Mouse (Mus musculus) intestine, embryonic 15.5 days (tissue): Measurements from ENCODE around the gene Tex9. TPM values are rescaled to one million over a fixed set of nuclear protein-coding genes. Genes with fewer than 3 reads are reported as not detected.
"Not testable (repeated sequence)": the region's sequence is repeated elsewhere in the genome, so short reads cannot be mapped to it uniquely, and the experiment has no call there.

ENCODE experiments used
- ATAC-seq: fragments of 200-750 bp; cut with Nextera tagmentation; 2 replicates; pipeline ENCODE4 v1.8.0; 2017; ENCODE audit warnings: moderate TSS enrichment, moderate library complexity
- H3K27ac ChIP-seq: fragments of 300-500 bp; sonication (generic); 2 replicates; pipeline ENCODE4 v1.5.1; 2015; ENCODE audit warnings: mild to moderate bottlenecking, inconsistent platforms
- H3K27me3 ChIP-seq: fragments of 300-500 bp; sonication (generic); replicated peaks from 2 replicates; pipeline ENCODE4 v1.6.1; 2015; ENCODE audit warnings: inconsistent platforms
- H3K36me3 ChIP-seq: fragments of 300-500 bp; sonication (generic); 2 replicates; pipeline ENCODE4 v1.6.1; 2015; ENCODE audit warnings: inconsistent platforms
- H3K4me1 ChIP-seq: fragments of 300-500 bp; sonication (generic); replicated peaks from 2 replicates; pipeline ENCODE4 v1.6.1; 2015; ENCODE audit warnings: inconsistent platforms
- H3K4me2 ChIP-seq: fragments of 300-500 bp; sonication (generic); replicated peaks from 2 replicates; pipeline ENCODE4 v1.6.1; 2015; ENCODE audit warnings: mild to moderate bottlenecking, inconsistent platforms
- H3K4me3 ChIP-seq: fragments of 300-500 bp; sonication (generic); replicated peaks from 2 replicates; pipeline ENCODE4 v1.5.1; 2015; ENCODE audit warnings: inconsistent platforms
- H3K9ac ChIP-seq: fragments of 300-500 bp; sonication (generic); 2 replicates; pipeline ENCODE4 v1.6.1; 2015; ENCODE audit warnings: inconsistent platforms
- H3K9me3 ChIP-seq: fragments of 300-500 bp; sonication (generic); 2 replicates; pipeline ENCODE4 v1.6.1; 2016; ENCODE audit warnings: inconsistent platforms
- WGBS: fragments of 180-500 bp; shearing (Covaris S2); methylation state at CpG from one replicate; pipeline ENCODE4 v1.1.7; 2015; 5-methylcytosine and 5-hydroxymethylcytosine counted together
- polyA plus RNA-seq: library from polyadenylated mRNA; unstranded; fragments of >200 nt; fragmentation: Nextera tagmentation; extraction: Ambion mirVana; gene quantifications from 2 replicates; pipeline ENCODE4 v1.2.1, GENCODE M21; 2015

Tex9 gene
- polyA plus RNA-seq, 1 experiment from 2014 or later: 21.1 TPM

GRCm38 (mm10) chr9:72475511-72475910 lies 16.5 kb downstream of the Tex9 start:
- 81% methylated on average over 9 of the region's 9 CpGs for WGBS
- no peak overlapping the region for H3K4me3 ChIP-seq
- no peaks in the 10 kb centered on the region for H3K4me1 ChIP-seq
- H3K4me2 ChIP-seq: no peak overlapping the region
- ATAC-seq: no peak
- H3K27ac ChIP-seq: no peak overlapping the region
- H3K9me3 ChIP-seq: no peaks in the 10 kb centered on the region
- H3K27me3 ChIP-seq: no peaks in the 10 kb centered on the region
- H3K9ac ChIP-seq: no peak overlapping the region
- H3K36me3 ChIP-seq: 0 out of 2 replicates have a peak, but pooled peaks cover 3% of the 10 kb centered on the region

GRCm38 (mm10) chr9:72469851-72470250 lies 22.2 kb downstream of the Tex9 start:
- Histone ChIP-seq H3K9me3 (no peaks in the 10 kb centered on the region), H3K27me3 (no peaks in the 10 kb centered on the region), H3K36me3 (no peaks in the 10 kb centered on the region), H3K4me3 (no peak overlapping the region), H3K27ac (no peak overlapping the region), H3K4me1 (no peaks in the 10 kb centered on the region), H3K9ac (no peak overlapping the region), H3K4me2 (no peak overlapping the region)
- no peak for ATAC-seq
- 95% methylated on average over 1 of the region's 1 CpGs for WGBS

GRCm38 (mm10) chr9:72468616-72469015 lies 23.4 kb downstream of the Tex9 start:
- H3K36me3 ChIP-seq: no peaks in the 10 kb centered on the region
- H3K4me2 ChIP-seq: no peak overlapping the region
- H3K9ac ChIP-seq: no peak overlapping the region
- no peaks in the 10 kb centered on the region for H3K27me3 ChIP-seq
- 91% methylated on average over 10 of the region's 10 CpGs for WGBS
- H3K27ac ChIP-seq: no peak overlapping the region
- no peaks in the 10 kb centered on the region for H3K4me1 ChIP-seq
- no peak for ATAC-seq
- no peak overlapping the region for H3K4me3 ChIP-seq
- no peaks in the 10 kb centered on the region for H3K9me3 ChIP-seq

DNA sequence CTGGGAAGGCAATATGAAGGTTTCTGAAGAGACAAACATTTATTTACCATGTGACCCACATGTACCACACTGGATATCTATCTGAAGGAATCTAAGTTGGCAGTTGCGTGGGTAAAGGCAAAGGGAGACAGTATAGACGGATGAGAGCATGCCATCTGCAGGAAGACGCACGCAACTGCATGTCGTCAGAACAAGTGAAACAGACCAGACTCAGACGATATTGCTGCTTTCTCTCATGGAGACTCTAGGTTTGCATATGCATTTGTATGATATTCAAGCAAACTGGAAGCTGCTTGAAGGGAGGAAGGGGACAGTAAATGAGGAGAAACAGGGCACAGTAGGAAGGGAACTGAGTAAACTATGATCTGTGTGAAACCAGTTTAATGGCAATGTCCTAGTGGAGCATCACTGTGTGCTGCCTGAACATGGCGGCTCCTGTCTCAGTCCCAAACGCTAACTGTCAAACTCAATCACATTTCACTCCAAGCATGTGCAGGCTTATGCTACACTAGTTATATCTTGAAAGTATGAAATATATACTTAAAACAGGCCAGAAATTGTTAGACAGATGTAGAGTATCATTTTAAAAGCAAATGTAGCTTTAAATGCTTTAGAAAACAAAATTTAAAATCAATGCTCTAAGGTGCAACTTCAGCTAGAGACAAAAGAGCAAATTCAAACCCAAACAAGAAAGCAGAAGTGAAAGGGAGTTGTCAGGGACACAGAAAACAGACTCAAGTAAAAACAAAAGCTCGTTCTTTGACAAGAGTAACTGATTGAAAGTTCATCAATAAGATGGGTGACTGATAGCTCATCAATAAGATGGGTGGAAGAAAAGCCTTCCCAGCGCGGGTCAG lies 24.2 kb downstream of the Tex9 start:
- H3K36me3 ChIP-seq: no peaks in the 10 kb centered on the region
- no peak overlapping the region for H3K27ac ChIP-seq
- no peak overlapping the region for H3K9ac ChIP-seq
- no peak overlapping the region for H3K4me2 ChIP-seq
- 66% methylated on average over 11 of the region's 11 CpGs for WGBS
- no peak for ATAC-seq
- H3K9me3 ChIP-seq: no peaks in the 10 kb centered on the region
- no peaks in the 10 kb centered on the region for H3K4me1 ChIP-seq
- H3K27me3 ChIP-seq: no peaks in the 10 kb centered on the region
- H3K4me3 ChIP-seq: no peak overlapping the region

DNA sequence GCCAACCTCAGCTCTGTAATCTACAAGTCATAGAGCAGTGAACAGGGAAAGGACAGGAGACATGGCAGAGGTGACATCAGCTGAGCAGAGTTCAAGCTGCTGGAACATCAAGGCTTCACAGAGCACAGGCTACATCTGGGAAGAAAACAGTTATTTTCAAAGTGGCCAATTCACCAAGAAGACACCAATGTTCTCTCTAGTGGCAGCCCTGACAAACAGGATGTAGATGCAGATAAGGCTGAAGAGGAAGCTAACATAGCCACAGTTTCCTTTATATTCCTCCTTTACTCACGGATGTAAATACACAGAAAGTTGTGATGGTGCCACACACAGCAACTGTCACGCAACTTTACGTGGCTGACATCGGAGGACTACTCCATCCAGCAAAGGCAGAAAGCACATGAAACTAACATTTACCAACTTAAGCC lies 26.2 kb downstream of the Tex9 start:
- Histone ChIP-seq H3K9me3 (no peaks in the 10 kb centered on the region), H3K27me3 (no peaks in the 10 kb centered on the region), H3K4me3 (no peak overlapping the region), H3K4me1 (no peaks in the 10 kb centered on the region), H3K27ac (no peak overlapping the region), H3K9ac (no peak overlapping the region), H3K4me2 (no peak overlapping the region), H3K36me3 (no peaks in the 10 kb centered on the region)
- 86% methylated on average over 4 of the region's 4 CpGs for WGBS
- no peak for ATAC-seq

GRCm38 (mm10) chr9:72464806-72465205 lies 27.2 kb downstream of the Tex9 start:
- H3K9me3 ChIP-seq: no peaks in the 10 kb centered on the region
- H3K27me3 ChIP-seq: no peaks in the 10 kb centered on the region
- no peak overlapping the region for H3K4me3 ChIP-seq
- no peak overlapping the region for H3K27ac ChIP-seq
- no peak overlapping the region for H3K9ac ChIP-seq
- no peak for ATAC-seq
- H3K4me2 ChIP-seq: no peak overlapping the region
- H3K4me1 ChIP-seq: no peaks in the 10 kb centered on the region
- WGBS: 86% methylated on average over 1 of the region's 1 CpGs
- H3K36me3 ChIP-seq: 0 out of 2 replicates have a peak, but pooled peaks cover 2% of the 10 kb centered on the region

DNA sequence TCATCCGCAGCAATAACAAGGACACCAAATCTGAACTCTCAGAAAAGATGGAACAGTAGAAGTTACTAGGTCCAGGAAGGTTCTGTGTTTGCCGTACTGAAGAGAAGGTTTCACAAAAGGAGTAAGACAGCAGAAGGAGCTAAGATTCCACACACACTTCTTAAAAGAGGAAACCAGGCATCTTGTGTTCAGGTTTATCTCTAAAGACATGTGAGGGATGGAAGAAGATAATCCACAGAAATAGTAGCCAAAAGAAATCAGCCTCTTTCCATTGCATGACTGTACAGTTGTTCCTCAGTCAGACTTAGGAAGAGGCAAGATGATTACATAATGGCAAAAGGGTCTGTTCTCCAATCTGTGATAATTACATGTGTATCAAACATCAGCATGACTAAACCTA lies 29.6 kb downstream of the Tex9 start:
- no peak overlapping the region for H3K9ac ChIP-seq
- H3K36me3 ChIP-seq: 0 out of 2 replicates have a peak, but pooled peaks cover 3% of the 10 kb centered on the region
- ATAC-seq: no peak
- no peaks in the 10 kb centered on the region for H3K4me1 ChIP-seq
- H3K9me3 ChIP-seq: no peaks in the 10 kb centered on the region
- WGBS: 93% methylated on average over 2 of the region's 2 CpGs
- no peak overlapping the region for H3K4me2 ChIP-seq
- no peak overlapping the region for H3K4me3 ChIP-seq
- H3K27me3 ChIP-seq: no peaks in the 10 kb centered on the region
- H3K27ac ChIP-seq: no peak overlapping the region

DNA sequence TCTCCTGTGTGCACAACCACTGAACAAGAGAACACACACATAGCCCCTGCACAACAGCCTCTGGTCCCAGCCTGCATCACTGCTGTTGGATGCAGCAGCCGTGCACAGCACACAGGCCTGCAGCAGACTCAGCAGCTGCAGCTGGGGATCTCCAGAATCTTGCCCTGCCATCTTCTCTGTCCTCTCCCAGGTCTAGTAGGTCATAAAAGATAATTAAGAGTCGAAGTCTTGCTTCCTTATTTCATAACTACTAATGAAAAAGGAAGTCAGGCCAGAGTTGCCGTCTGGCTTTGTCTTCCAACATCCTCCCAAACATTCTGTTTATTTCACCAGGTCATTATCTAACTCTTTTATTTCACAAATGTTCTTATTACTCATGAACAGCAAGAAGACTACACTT lies 31.2 kb downstream of the Tex9 start:
- H3K9ac ChIP-seq: no peak overlapping the region
- no peak overlapping the region for H3K27ac ChIP-seq
- H3K4me1 ChIP-seq: no peaks in the 10 kb centered on the region
- 0 out of 2 replicates have a peak, but pooled peaks cover 3% of the 10 kb centered on the region for H3K36me3 ChIP-seq
- H3K9me3 ChIP-seq: no peaks in the 10 kb centered on the region
- H3K4me2 ChIP-seq: no peak overlapping the region
- H3K27me3 ChIP-seq: no peaks in the 10 kb centered on the region
- 79% methylated on average over 3 of the region's 3 CpGs for WGBS
- no peak for ATAC-seq
- no peak overlapping the region for H3K4me3 ChIP-seq

DNA sequence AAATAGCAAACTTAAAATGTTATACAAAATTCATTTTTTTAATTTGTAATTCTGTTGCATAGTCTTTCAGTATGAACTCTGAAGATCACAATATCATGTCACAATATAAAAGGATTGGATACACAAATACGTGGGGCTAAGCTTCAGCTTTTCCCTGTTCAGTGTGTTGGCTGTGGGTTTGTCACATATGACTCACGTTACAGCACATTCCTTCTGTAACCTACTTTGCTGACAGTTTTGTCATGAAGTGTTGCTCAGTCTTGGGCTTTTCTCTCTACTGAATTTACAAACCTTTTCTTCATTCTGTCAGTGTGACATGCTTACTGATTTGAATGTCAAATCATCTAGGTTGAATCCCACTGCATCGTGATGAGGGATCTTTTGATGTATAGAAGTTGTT lies 32.3 kb downstream of the Tex9 start:
- ATAC-seq: no peak
- Histone ChIP-seq H3K9ac (no peak overlapping the region), H3K4me2 (no peak overlapping the region), H3K27ac (no peak overlapping the region), H3K9me3 (no peaks in the 10 kb centered on the region), H3K4me1 (no peaks in the 10 kb centered on the region), H3K27me3 (no peaks in the 10 kb centered on the region), H3K36me3 (0 out of 2 replicates have a peak, but pooled peaks cover 3% of the 10 kb centered on the region), H3K4me3 (no peak overlapping the region)
- 85% methylated on average over 3 of the region's 3 CpGs for WGBS

DNA sequence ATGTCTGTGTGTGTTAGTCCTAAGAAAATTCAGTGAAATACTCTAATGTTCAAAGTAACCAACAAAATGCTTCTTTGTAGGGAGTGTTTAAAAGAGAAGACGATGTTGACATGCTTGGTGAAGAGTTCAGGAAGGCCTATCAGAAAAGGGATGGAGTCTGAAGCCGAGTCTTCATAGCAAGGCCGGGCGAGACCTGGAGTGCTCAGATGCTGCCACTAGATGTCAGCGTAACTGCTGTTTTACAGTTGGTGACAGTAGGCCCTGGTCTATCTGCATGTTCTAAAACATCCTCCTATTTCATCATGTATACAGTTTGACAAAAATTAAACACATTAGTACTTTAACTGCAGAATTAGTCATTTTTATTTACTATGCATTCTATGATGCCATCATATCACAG lies 33.8 kb downstream of the Tex9 start:
- H3K27me3 ChIP-seq: no peaks in the 10 kb centered on the region
- peak; percentile 77; the same call in 1 of the 2 replicates for ATAC-seq
- 0 out of 2 replicates have a peak, but pooled peaks cover 3% of the 10 kb centered on the region for H3K36me3 ChIP-seq
- no peaks in the 10 kb centered on the region for H3K4me1 ChIP-seq
- no peak overlapping the region for H3K27ac ChIP-seq
- no peak overlapping the region for H3K4me2 ChIP-seq
- no peak overlapping the region for H3K4me3 ChIP-seq
- H3K9me3 ChIP-seq: no peaks in the 10 kb centered on the region
- WGBS: 20% methylated on average over 5 of the region's 5 CpGs
- H3K9ac ChIP-seq: no peak overlapping the region

GRCm38 (mm10) chr9:72456374-72456773 lies 35.6 kb downstream of the Tex9 start:
- ATAC-seq: no peak
- Histone ChIP-seq H3K27ac (no peak overlapping the region), H3K4me1 (no peaks in the 10 kb centered on the region), H3K9ac (no peak overlapping the region), H3K9me3 (no peaks in the 10 kb centered on the region), H3K36me3 (0 out of 2 replicates have a peak, but pooled peaks cover 3% of the 10 kb centered on the region), H3K4me3 (no peak overlapping the region), H3K27me3 (no peaks in the 10 kb centered on the region), H3K4me2 (no peak overlapping the region)
- 46% methylated on average over 1 of the region's 1 CpGs for WGBS

DNA sequence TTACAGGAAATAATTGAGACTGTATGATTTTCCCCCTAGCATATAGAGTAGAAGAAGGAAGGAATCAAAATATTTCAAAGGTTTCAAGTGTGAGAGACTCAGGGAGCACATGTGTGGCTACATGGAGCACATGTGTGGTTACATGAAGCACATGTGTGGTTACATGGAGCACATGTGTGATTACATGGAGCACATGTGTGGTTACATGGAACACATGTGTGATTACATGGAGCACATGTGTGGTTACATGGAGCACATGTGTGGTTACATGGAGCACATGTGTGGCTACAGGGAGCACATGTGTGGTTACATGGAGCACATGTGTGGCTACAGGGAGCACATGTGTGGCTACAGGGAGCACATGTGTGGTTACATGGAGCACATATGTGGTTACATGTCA lies 37.7 kb downstream of the Tex9 start:
- not testable (repeated sequence) for H3K27ac ChIP-seq, H3K36me3 ChIP-seq, H3K4me3 ChIP-seq, H3K9ac ChIP-seq, ATAC-seq, H3K4me2 ChIP-seq, H3K4me1 ChIP-seq, H3K9me3 ChIP-seq, H3K27me3 ChIP-seq

GRCm38 (mm10) chr9:72451111-72451510 lies 40.9 kb downstream of the Tex9 start:
- WGBS: 74% methylated on average over 6 of the region's 6 CpGs
- no peaks in the 10 kb centered on the region for H3K4me1 ChIP-seq

More at GRCm38 (mm10) chr9:72451111-72451510, 40.9 kb downstream of the Tex9 start:
- Histone ChIP-seq H3K36me3 (no peaks in the 10 kb centered on the region), H3K27ac (no peak overlapping the region), H3K4me2 (no peak overlapping the region), H3K9me3 (no peaks in the 10 kb centered on the region), H3K27me3 (no peaks in the 10 kb centered on the region), H3K9ac (no peak overlapping the region), H3K4me3 (no peak overlapping the region)
- ATAC-seq: no peak
